Mouse (Mus musculus): ENCODE results near the gene Cacna2d2. TPM values are rescaled to one million over a fixed set of nuclear protein-coding genes. Genes with fewer than 3 reads are reported as not detected.

Cacna2d2 gene
- total and polyA plus RNA-seq, 2 experiments, result not detected

GRCm38 (mm10) chr9:107545602-107546001 lies 146.2 kb downstream of the Cacna2d2 start:
- 7% methylated on average over 3 of the region's 3 CpGs for WGBS
- H3K4me1 ChIP-seq (ENCODE audit: control insufficient read depth, insufficient read depth, low read length), result peaks cover 7% of the 10 kb centered on the region; the same call in 1 of the 2 replicates
- H3K27ac ChIP-seq (replicated peaks; ENCODE audit: insufficient read depth, low read depth, low read length), result no peak overlapping the region
- TF ChIP-seq POLR2A (IDR thresholded peaks at IDR 0.05; ENCODE audit: extremely low read depth, insufficient read depth, low read length) (no peak), CTCF (IDR thresholded peaks at IDR 0.05; ENCODE audit: low read depth, low read length) (peak; percentile 92)
- no peaks in the 10 kb centered on the region for H3K79me2 ChIP-seq (ENCODE audit: control insufficient read depth, insufficient read depth, low read length)
- peak; percentile 59 for DNase-seq (ENCODE audit: extremely low read depth, low read depth, low spot score)
- no peak overlapping the region for H3K9ac ChIP-seq (ENCODE audit: low read depth, low read length)
- H3K27me3 ChIP-seq (ENCODE audit: control insufficient read depth, insufficient read depth, low read length), result no peaks in the 10 kb centered on the region
- no peaks in the 10 kb centered on the region for H3K36me3 ChIP-seq (ENCODE audit: control insufficient read depth, insufficient read depth, low read length)
- H3K4me3 ChIP-seq (ENCODE audit: insufficient read depth, low read depth, low read length), result no peak overlapping the region

- TF ChIP-seq POLR2A (IDR thresholded peaks at IDR 0.05; ENCODE audit: extremely low read depth, insufficient read depth, low read length) (no peak), CTCF (IDR thresholded peaks at IDR 0.05; ENCODE audit: low read depth, low read length) (no peak)
- no peaks in the 10 kb centered on the region for H3K79me2 ChIP-seq (ENCODE audit: control insufficient read depth, insufficient read depth, low read length)
- peak; percentile 80 for DNase-seq (ENCODE audit: extremely low read depth, low read depth, low spot score)
- WGBS, result 26% methylated on average over 20 of the region's 20 CpGs
- no peak within 1 kb of the TSS for H3K4me3 ChIP-seq (ENCODE audit: insufficient read depth, low read depth, low read length)
- H3K4me1 ChIP-seq (ENCODE audit: control insufficient read depth, insufficient read depth, low read length), result peaks cover 11% of the 10 kb centered on the region; the same call in 1 of the 2 replicates
- no peaks in the 10 kb centered on the region for H3K36me3 ChIP-seq (ENCODE audit: control insufficient read depth, insufficient read depth, low read length)
- H3K27ac ChIP-seq (replicated peaks; ENCODE audit: insufficient read depth, low read depth, low read length), result no peak within 1 kb of the TSS
- H3K27me3 ChIP-seq (ENCODE audit: control insufficient read depth, insufficient read depth, low read length), result no peaks in the 10 kb centered on the region
- no peak within 1 kb of the TSS for H3K9ac ChIP-seq (ENCODE audit: low read depth, low read length)
Measured at GRCm38 (mm10) chr9:107547026-107547425, 147.6 kb downstream of the Cacna2d2 start, which contains the start of gene Zmynd10. Gene Zmynd10, plus strand, starts transcription at chr9:107547298.

GRCm38 (mm10) chr9:107547957-107548356 lies 148.5 kb downstream of the Cacna2d2 start:
- Histone ChIP-seq H3K36me3 (ENCODE audit: control insufficient read depth, insufficient read depth, low read length) (no peaks in the 10 kb centered on the region), H3K4me1 (ENCODE audit: control insufficient read depth, insufficient read depth, low read length) (peaks cover 8% of the 10 kb centered on the region; the same call in 1 of the 2 replicates), H3K79me2 (ENCODE audit: control insufficient read depth, insufficient read depth, low read length) (no peaks in the 10 kb centered on the region), H3K27me3 (ENCODE audit: control insufficient read depth, insufficient read depth, low read length) (no peaks in the 10 kb centered on the region), H3K4me3 (ENCODE audit: insufficient read depth, low read depth, low read length) (no peak overlapping the region), H3K27ac (replicated peaks; ENCODE audit: insufficient read depth, low read depth, low read length) (no peak overlapping the region), H3K9ac (ENCODE audit: low read depth, low read length) (no peak overlapping the region)
- DNase-seq (ENCODE audit: extremely low read depth, low read depth, low spot score), result no peak
- WGBS, result 82% methylated on average over 5 of the region's 5 CpGs
- TF ChIP-seq CTCF (IDR thresholded peaks at IDR 0.05; ENCODE audit: low read depth, low read length) (no peak), POLR2A (IDR thresholded peaks at IDR 0.05; ENCODE audit: extremely low read depth, insufficient read depth, low read length) (no peak)

GRCm38 (mm10) chr9:107548820-107549219 lies 149.4 kb downstream of the Cacna2d2 start:
- no peak for DNase-seq (ENCODE audit: extremely low read depth, low read depth, low spot score)
- WGBS, result 91% methylated on average over 10 of the region's 10 CpGs
- Histone ChIP-seq H3K79me2 (ENCODE audit: control insufficient read depth, insufficient read depth, low read length) (no peaks in the 10 kb centered on the region), H3K4me1 (ENCODE audit: control insufficient read depth, insufficient read depth, low read length) (peaks cover 11% of the 10 kb centered on the region; the same call in 1 of the 2 replicates), H3K27me3 (ENCODE audit: control insufficient read depth, insufficient read depth, low read length) (no peaks in the 10 kb centered on the region), H3K9ac (ENCODE audit: low read depth, low read length) (no peak overlapping the region), H3K4me3 (ENCODE audit: insufficient read depth, low read depth, low read length) (no peak overlapping the region), H3K27ac (replicated peaks; ENCODE audit: insufficient read depth, low read depth, low read length) (no peak overlapping the region), H3K36me3 (ENCODE audit: control insufficient read depth, insufficient read depth, low read length) (no peaks in the 10 kb centered on the region)
- TF ChIP-seq POLR2A (IDR thresholded peaks at IDR 0.05; ENCODE audit: extremely low read depth, insufficient read depth, low read length), result no peak
- TF ChIP-seq CTCF (IDR thresholded peaks at IDR 0.05; ENCODE audit: low read depth, low read length), result no peak

- WGBS, result 93% methylated on average over 20 of the region's 20 CpGs
- peaks cover 13% of the 10 kb centered on the region; the same call in 1 of the 2 replicates for H3K4me1 ChIP-seq (ENCODE audit: control insufficient read depth, insufficient read depth, low read length)
- DNase-seq (ENCODE audit: extremely low read depth, low read depth, low spot score), result no peak
Measured at GRCm38 (mm10) chr9:107549297-107550074, 150.1 kb downstream of the Cacna2d2 start.

More at GRCm38 (mm10) chr9:107549297-107550074, 150.1 kb downstream of the Cacna2d2 start:
- TF ChIP-seq POLR2A (IDR thresholded peaks at IDR 0.05; ENCODE audit: extremely low read depth, insufficient read depth, low read length), result no peak
- TF ChIP-seq CTCF (IDR thresholded peaks at IDR 0.05; ENCODE audit: low read depth, low read length), result no peak
- Histone ChIP-seq H3K4me3 (ENCODE audit: insufficient read depth, low read depth, low read length) (no peak overlapping the region), H3K27ac (replicated peaks; ENCODE audit: insufficient read depth, low read depth, low read length) (no peak overlapping the region), H3K27me3 (ENCODE audit: control insufficient read depth, insufficient read depth, low read length) (no peaks in the 10 kb centered on the region), H3K9ac (ENCODE audit: low read depth, low read length) (no peak overlapping the region), H3K36me3 (ENCODE audit: control insufficient read depth, insufficient read depth, low read length) (no peaks in the 10 kb centered on the region), H3K79me2 (ENCODE audit: control insufficient read depth, insufficient read depth, low read length) (no peaks in the 10 kb centered on the region)
